Mouse (Mus musculus): ENCODE measurements around the gene Ddx23.

Ddx23 gene

GRCm38 (mm10) chr15:98674284-98674993, 11.7 kb upstream of the Ddx23 start:
- DNase-seq: no peak

- DNase-seq: no peak
Measured at GRCm38 (mm10) chr15:98673732-98674131, 11.0 kb upstream of the Ddx23 start.

- DNase-seq: no peak
Measured at GRCm38 (mm10) chr15:98672592-98672991, 9.9 kb upstream of the Ddx23 start.

- DNase-seq: no peak
Measured at GRCm38 (mm10) chr15:98664042-98664907, 1.6 kb upstream of the Ddx23 start.

- no peak for DNase-seq
Measured at GRCm38 (mm10) chr15:98662198-98662566, 512 bp downstream of the Ddx23 start.

GRCm38 (mm10) chr15:98656982-98657751, 5.5 kb downstream of the Ddx23 start:
- no peak for DNase-seq

GRCm38 (mm10) chr15:98652174-98652573, 10.5 kb downstream of the Ddx23 start:
- DNase-seq: no peak

- DNase-seq: no peak
Measured at GRCm38 (mm10) chr15:98651431-98651830, 11.3 kb downstream of the Ddx23 start.

- no peak for DNase-seq
Measured at GRCm38 (mm10) chr15:98648071-98648470, 14.6 kb downstream of the Ddx23 start.

GRCm38 (mm10) chr15:98647308-98647707, 15.4 kb downstream of the Ddx23 start:
- no peak for DNase-seq

GRCm38 (mm10) chr15:98646737-98647136, 16.0 kb downstream of the Ddx23 start:
- DNase-seq: no peak

GRCm38 (mm10) chr15:98645057-98646026, 17.4 kb downstream of the Ddx23 start:
- no peak for DNase-seq

- no peak for DNase-seq
Measured at GRCm38 (mm10) chr15:98644406-98644805, 18.3 kb downstream of the Ddx23 start.

GRCm38 (mm10) chr15:98640157-98640556, 22.5 kb downstream of the Ddx23 start:
- DNase-seq: no peak

- DNase-seq: no peak
Measured at GRCm38 (mm10) chr15:98637155-98637554, 25.5 kb downstream of the Ddx23 start.

GRCm38 (mm10) chr15:98636517-98636916, 26.2 kb downstream of the Ddx23 start:
- DNase-seq: no peak

- no peak for DNase-seq
Measured at GRCm38 (mm10) chr15:98635291-98635841, 27.3 kb downstream of the Ddx23 start.

GRCm38 (mm10) chr15:98634541-98635081, 28.1 kb downstream of the Ddx23 start:
- DNase-seq: peak; percentile 90

GRCm38 (mm10) chr15:98633822-98634470, 28.7 kb downstream of the Ddx23 start:
- DNase-seq: no peak

- DNase-seq: no peak
Measured at GRCm38 (mm10) chr15:98632921-98633320, 29.8 kb downstream of the Ddx23 start.

All from thymus, postnatal 14 days (tissue).